Mouse (Mus musculus) cerebellum, adult 9-11 months (tissue): Measurements from ENCODE around the gene Tldc2.
A peak's percentile ranks its signal among the peaks of the same experiment; 100 is the strongest.

Experiments used
- DNase-seq: peaks from one replicate; pipeline ENCODE4 v3.0.0; 2022

The Tldc2 gene

GRCm38 (mm10) chr2:157129601-157130164, 42.8 kb downstream of the Tldc2 start:
- no peak for DNase-seq

GRCm38 (mm10) chr2:157130813-157131514, 44.1 kb downstream of the Tldc2 start:
- DNase-seq, result no peak

GRCm38 (mm10) chr2:157132086-157132485, 45.2 kb downstream of the Tldc2 start:
- no peak for DNase-seq

- DNase-seq, result no peak
Measured at GRCm38 (mm10) chr2:157132686-157133540, 46.1 kb downstream of the Tldc2 start.

- DNase-seq, result no peak
Measured at GRCm38 (mm10) chr2:157133769-157134478, 47.1 kb downstream of the Tldc2 start.

- no peak for DNase-seq
Measured at GRCm38 (mm10) chr2:157134479-157134931, 47.6 kb downstream of the Tldc2 start.

GRCm38 (mm10) chr2:157135014-157135413, 48.2 kb downstream of the Tldc2 start, which contains the start of gene Samhd1:
Gene Samhd1 (minus strand): TSS chr2:157135265.
- peak; percentile 95 for DNase-seq

- DNase-seq, result no peak
Measured at GRCm38 (mm10) chr2:157135529-157136120, 48.8 kb downstream of the Tldc2 start.

GRCm38 (mm10) chr2:157136176-157136575, 49.3 kb downstream of the Tldc2 start:
- no peak for DNase-seq

- peak; percentile 20 for DNase-seq
Measured at GRCm38 (mm10) chr2:157136646-157137045, 49.8 kb downstream of the Tldc2 start.

- no peak for DNase-seq
Measured at GRCm38 (mm10) chr2:157137959-157138731, 51.3 kb downstream of the Tldc2 start.

- no peak for DNase-seq
Measured at GRCm38 (mm10) chr2:157138808-157139207, 52.0 kb downstream of the Tldc2 start.

- no peak for DNase-seq
Measured at GRCm38 (mm10) chr2:157139251-157139802, 52.5 kb downstream of the Tldc2 start.

GRCm38 (mm10) chr2:157141962-157142361, 55.1 kb downstream of the Tldc2 start:
- DNase-seq, result no peak

- no peak for DNase-seq
Measured at GRCm38 (mm10) chr2:157144132-157144531, 57.3 kb downstream of the Tldc2 start.

GRCm38 (mm10) chr2:157145173-157145572, 58.3 kb downstream of the Tldc2 start:
- DNase-seq, result no peak
